Mouse (Mus musculus): Measurements from ENCODE around the gene Tmem161a. TPM values are rescaled to one million over a fixed set of nuclear protein-coding genes. Genes with fewer than 3 reads are reported as not detected.

The Tmem161a gene
- polyA plus RNA-seq, 1 experiment: 28.1 TPM

GRCm38 (mm10) chr8:70200098-70200681 lies 28.0 kb downstream of the Tmem161a start:
- H3K27ac ChIP-seq (ENCODE audit: insufficient read depth, low read depth, low read length): no peak overlapping the region
- no peaks in the 10 kb centered on the region for H3K4me1 ChIP-seq (ENCODE audit: control insufficient read depth, insufficient read depth, low read length)
- TF ChIP-seq POLR2A (IDR thresholded peaks at IDR 0.05; ENCODE audit: borderline replicate concordance, low read depth, low read length) (no peak), CTCF (IDR thresholded peaks at IDR 0.05; ENCODE audit: low read depth, low read length) (no peak)
- H3K4me3 ChIP-seq (ENCODE audit: insufficient read depth, low read length): no peak overlapping the region

GRCm38 (mm10) chr8:70201417-70201816 lies 29.3 kb downstream of the Tmem161a start:
- TF ChIP-seq POLR2A (IDR thresholded peaks at IDR 0.05; ENCODE audit: borderline replicate concordance, low read depth, low read length): no peak
- no peak for TF ChIP-seq CTCF (IDR thresholded peaks at IDR 0.05; ENCODE audit: low read depth, low read length)
- H3K27ac ChIP-seq (ENCODE audit: insufficient read depth, low read depth, low read length): no peak overlapping the region
- H3K4me1 ChIP-seq (ENCODE audit: control insufficient read depth, insufficient read depth, low read length): no peaks in the 10 kb centered on the region
- no peak overlapping the region for H3K4me3 ChIP-seq (ENCODE audit: insufficient read depth, low read length)

- Histone ChIP-seq H3K27ac (ENCODE audit: insufficient read depth, low read depth, low read length) (no peak overlapping the region), H3K4me1 (ENCODE audit: control insufficient read depth, insufficient read depth, low read length) (no peaks in the 10 kb centered on the region), H3K4me3 (ENCODE audit: insufficient read depth, low read length) (no peak overlapping the region)
- TF ChIP-seq POLR2A (IDR thresholded peaks at IDR 0.05; ENCODE audit: borderline replicate concordance, low read depth, low read length): no peak
- TF ChIP-seq CTCF (IDR thresholded peaks at IDR 0.05; ENCODE audit: low read depth, low read length): no peak
Observed at GRCm38 (mm10) chr8:70203072-70203471, 30.9 kb downstream of the Tmem161a start.

GRCm38 (mm10) chr8:70204757-70205156 lies 32.6 kb downstream of the Tmem161a start:
- TF ChIP-seq CTCF (IDR thresholded peaks at IDR 0.05; ENCODE audit: low read depth, low read length) (no peak), POLR2A (IDR thresholded peaks at IDR 0.05; ENCODE audit: borderline replicate concordance, low read depth, low read length) (no peak)
- Histone ChIP-seq H3K27ac (ENCODE audit: insufficient read depth, low read depth, low read length) (no peak overlapping the region), H3K4me3 (ENCODE audit: insufficient read depth, low read length) (no peak overlapping the region), H3K4me1 (ENCODE audit: control insufficient read depth, insufficient read depth, low read length) (no peaks in the 10 kb centered on the region)

- TF ChIP-seq CTCF (IDR thresholded peaks at IDR 0.05; ENCODE audit: low read depth, low read length): no peak
- no peak for TF ChIP-seq POLR2A (IDR thresholded peaks at IDR 0.05; ENCODE audit: borderline replicate concordance, low read depth, low read length)
- no peak overlapping the region for H3K4me3 ChIP-seq (ENCODE audit: insufficient read depth, low read length)
- peaks cover under 1% of the 10 kb centered on the region; the same call in 1 of the 2 replicates for H3K4me1 ChIP-seq (ENCODE audit: control insufficient read depth, insufficient read depth, low read length)
- no peak overlapping the region for H3K27ac ChIP-seq (ENCODE audit: insufficient read depth, low read depth, low read length)
Observed at GRCm38 (mm10) chr8:70208130-70208529, 36.0 kb downstream of the Tmem161a start.

- Histone ChIP-seq H3K4me1 (ENCODE audit: control insufficient read depth, insufficient read depth, low read length) (peaks cover 5% of the 10 kb centered on the region), H3K27ac (ENCODE audit: insufficient read depth, low read depth, low read length) (no peak overlapping the region), H3K4me3 (ENCODE audit: insufficient read depth, low read length) (no peak overlapping the region)
- TF ChIP-seq POLR2A (IDR thresholded peaks at IDR 0.05; ENCODE audit: borderline replicate concordance, low read depth, low read length) (no peak), CTCF (IDR thresholded peaks at IDR 0.05; ENCODE audit: low read depth, low read length) (no peak)
Observed at GRCm38 (mm10) chr8:70210538-70210937, 38.4 kb downstream of the Tmem161a start.

GRCm38 (mm10) chr8:70211275-70211674 lies 39.1 kb downstream of the Tmem161a start:
- Histone ChIP-seq H3K4me3 (ENCODE audit: insufficient read depth, low read length) (peak overlapping the region; percentile 71), H3K4me1 (ENCODE audit: control insufficient read depth, insufficient read depth, low read length) (peaks cover 5% of the 10 kb centered on the region), H3K27ac (ENCODE audit: insufficient read depth, low read depth, low read length) (no peak overlapping the region)
- TF ChIP-seq POLR2A (IDR thresholded peaks at IDR 0.05; ENCODE audit: borderline replicate concordance, low read depth, low read length): no peak
- no peak for TF ChIP-seq CTCF (IDR thresholded peaks at IDR 0.05; ENCODE audit: low read depth, low read length)

GRCm38 (mm10) chr8:70211726-70212111 lies 39.6 kb downstream of the Tmem161a start:
- TF ChIP-seq CTCF (IDR thresholded peaks at IDR 0.05; ENCODE audit: low read depth, low read length) (no peak), POLR2A (IDR thresholded peaks at IDR 0.05; ENCODE audit: borderline replicate concordance, low read depth, low read length) (no peak)
- Histone ChIP-seq H3K4me1 (ENCODE audit: control insufficient read depth, insufficient read depth, low read length) (peaks cover 5% of the 10 kb centered on the region), H3K4me3 (ENCODE audit: insufficient read depth, low read length) (peak overlapping the region; percentile 71), H3K27ac (ENCODE audit: insufficient read depth, low read depth, low read length) (no peak overlapping the region)

GRCm38 (mm10) chr8:70212112-70213055 lies 40.2 kb downstream of the Tmem161a start, which contains the start of gene Slc25a42:
Gene Slc25a42, minus strand, starts transcription at chr8:70212305.
- TF ChIP-seq POLR2A (IDR thresholded peaks at IDR 0.05; ENCODE audit: borderline replicate concordance, low read depth, low read length) (no peak), CTCF (IDR thresholded peaks at IDR 0.05; ENCODE audit: low read depth, low read length) (no peak)
- H3K4me3 ChIP-seq (ENCODE audit: insufficient read depth, low read length): peak within 1 kb of the TSS; percentile 71
- peak within 1 kb of the TSS; percentile 38 for H3K27ac ChIP-seq (ENCODE audit: insufficient read depth, low read depth, low read length)
- peaks cover 5% of the 10 kb centered on the region for H3K4me1 ChIP-seq (ENCODE audit: control insufficient read depth, insufficient read depth, low read length)

GRCm38 (mm10) chr8:70214411-70214810 lies 42.3 kb downstream of the Tmem161a start:
- TF ChIP-seq CTCF (IDR thresholded peaks at IDR 0.05; ENCODE audit: low read depth, low read length) (no peak), POLR2A (IDR thresholded peaks at IDR 0.05; ENCODE audit: borderline replicate concordance, low read depth, low read length) (no peak)
- H3K27ac ChIP-seq (ENCODE audit: insufficient read depth, low read depth, low read length): no peak overlapping the region
- H3K4me1 ChIP-seq (ENCODE audit: control insufficient read depth, insufficient read depth, low read length): peaks cover 5% of the 10 kb centered on the region
- no peak overlapping the region for H3K4me3 ChIP-seq (ENCODE audit: insufficient read depth, low read length)
